Mouse (Mus musculus) hindbrain, embryonic 12.5 days (tissue): ENCODE data around the gene Vapb. TPM values are rescaled to one million over a fixed set of nuclear protein-coding genes. Genes with fewer than 3 reads are reported as not detected.

ENCODE experiments used
- ATAC-seq: fragments of 200-750 bp; cut with Nextera tagmentation; 2 replicates; pipeline ENCODE4 v1.8.0; 2017; ENCODE audit warnings: moderate TSS enrichment; ENCODE audit not compliant: low FRiP score
- H3K27ac ChIP-seq: fragments of 300-500 bp; sonication (generic); 2 replicates; pipeline ENCODE4 v1.5.1; 2016; ENCODE audit warnings: mild to moderate bottlenecking
- H3K27me3 ChIP-seq: fragments of 300-500 bp; sonication (generic); 2 replicates; pipeline ENCODE4 v1.6.1; 2016; ENCODE audit warnings: mild to moderate bottlenecking
- H3K36me3 ChIP-seq: fragments of 300-500 bp; sonication (generic); 2 replicates; pipeline ENCODE4 v1.6.1; 2016; ENCODE audit warnings: mild to moderate bottlenecking
- H3K4me1 ChIP-seq: fragments of 300-500 bp; sonication (generic); 2 replicates; pipeline ENCODE4 v1.6.1; 2016
- H3K4me2 ChIP-seq: fragments of 300-500 bp; sonication (generic); replicated peaks from 2 replicates; pipeline ENCODE4 v1.6.1; 2016; ENCODE audit warnings: mild to moderate bottlenecking
- H3K4me3 ChIP-seq: fragments of 300-500 bp; sonication (generic); 2 replicates; pipeline ENCODE4 v1.5.1; 2016; ENCODE audit warnings: mild to moderate bottlenecking
- H3K9ac ChIP-seq: fragments of 300-500 bp; sonication (generic); 2 replicates; pipeline ENCODE4 v1.6.1; 2016; ENCODE audit warnings: mild to moderate bottlenecking, moderate library complexity
- H3K9me3 ChIP-seq: fragments of 300-500 bp; sonication (generic); replicated peaks from 2 replicates; pipeline ENCODE4 v1.6.1; 2016; ENCODE audit warnings: mild to moderate bottlenecking
- WGBS: fragments of 180-500 bp; shearing (Covaris S2); methylation state at CpG from one replicate; pipeline ENCODE4 v1.1.7; 2016; 5-methylcytosine and 5-hydroxymethylcytosine counted together
- polyA plus RNA-seq: library from polyadenylated mRNA; unstranded; fragments of >200 nt; fragmentation: Nextera tagmentation; extraction: Ambion mirVana; gene quantifications from 2 replicates; pipeline ENCODE4 v1.2.1, GENCODE M21; 2016

Vapb gene
- polyA plus RNA-seq, 1 experiment from 2014 or later: 14.2 TPM

- H3K27ac ChIP-seq: no peak overlapping the region
- H3K27me3 ChIP-seq: no peaks in the 10 kb centered on the region
- H3K36me3 ChIP-seq: no peaks in the 10 kb centered on the region
- peaks cover 21% of the 10 kb centered on the region for H3K4me1 ChIP-seq
- no peak overlapping the region for H3K4me3 ChIP-seq
- H3K9ac ChIP-seq: no peak overlapping the region
- ATAC-seq: no peak
- H3K9me3 ChIP-seq: no peaks in the 10 kb centered on the region
- H3K4me2 ChIP-seq: no peak overlapping the region
- 78% methylated on average over 1 of the region's 1 CpGs for WGBS
These were observed 62.2 kb downstream of the Vapb start for GRCm38 (mm10) chr2:173799513-173799912.

GRCm38 (mm10) chr2:173800566-173800965, 63.3 kb downstream of the Vapb start:
- Histone ChIP-seq H3K27me3 (no peaks in the 10 kb centered on the region), H3K27ac (no peak overlapping the region), H3K4me1 (peaks cover 21% of the 10 kb centered on the region), H3K9ac (no peak overlapping the region), H3K4me2 (no peak overlapping the region), H3K36me3 (no peaks in the 10 kb centered on the region), H3K9me3 (no peaks in the 10 kb centered on the region), H3K4me3 (no peak overlapping the region)
- no peak for ATAC-seq
- 84% methylated on average over 9 of the region's 9 CpGs for WGBS

- H3K4me3 ChIP-seq: no peak overlapping the region
- no peaks in the 10 kb centered on the region for H3K36me3 ChIP-seq
- 0 out of 2 replicates have a peak, but pooled peaks have one; percentile 20 for ATAC-seq
These were observed 64.1 kb downstream of the Vapb start for GRCm38 (mm10) chr2:173801405-173801876.

GRCm38 (mm10) chr2:173802176-173802575, 64.9 kb downstream of the Vapb start:
- H3K4me1 ChIP-seq: peaks cover 10% of the 10 kb centered on the region
- no peaks in the 10 kb centered on the region for H3K36me3 ChIP-seq
- no peak overlapping the region for H3K4me3 ChIP-seq
- H3K9ac ChIP-seq: no peak overlapping the region
- no peak for ATAC-seq
- H3K9me3 ChIP-seq: no peaks in the 10 kb centered on the region
- WGBS: 71% methylated on average over 4 of the region's 4 CpGs
- H3K4me2 ChIP-seq: no peak overlapping the region
- no peaks in the 10 kb centered on the region for H3K27me3 ChIP-seq
- H3K27ac ChIP-seq: no peak overlapping the region

More at GRCm38 (mm10) chr2:173801405-173801876, 64.1 kb downstream of the Vapb start:
- Histone ChIP-seq H3K27me3 (no peaks in the 10 kb centered on the region), H3K9me3 (no peaks in the 10 kb centered on the region), H3K27ac (no peak overlapping the region), H3K9ac (no peak overlapping the region), H3K4me2 (no peak overlapping the region), H3K4me1 (peaks cover 16% of the 10 kb centered on the region)
- 64% methylated on average over 10 of the region's 11 CpGs for WGBS

GRCm38 (mm10) chr2:173802956-173803355, 65.6 kb downstream of the Vapb start:
- no peaks in the 10 kb centered on the region for H3K9me3 ChIP-seq
- no peaks in the 10 kb centered on the region for H3K36me3 ChIP-seq
- no peak overlapping the region for H3K9ac ChIP-seq
- H3K4me1 ChIP-seq: peaks cover 10% of the 10 kb centered on the region
- H3K27ac ChIP-seq: no peak overlapping the region
- H3K4me3 ChIP-seq: no peak overlapping the region
- H3K4me2 ChIP-seq: no peak overlapping the region
- H3K27me3 ChIP-seq: no peaks in the 10 kb centered on the region
- WGBS: 72% methylated on average over 3 of the region's 3 CpGs
- no peak for ATAC-seq

- ATAC-seq: no peak
- no peaks in the 10 kb centered on the region for H3K27me3 ChIP-seq
- WGBS: 88% methylated on average over 11 of the region's 11 CpGs
These were observed 66.5 kb downstream of the Vapb start for GRCm38 (mm10) chr2:173803827-173804226.

GRCm38 (mm10) chr2:173806621-173807020, 69.3 kb downstream of the Vapb start:
- H3K4me2 ChIP-seq: no peak overlapping the region
- no peak overlapping the region for H3K27ac ChIP-seq
- no peaks in the 10 kb centered on the region for H3K27me3 ChIP-seq
- H3K4me3 ChIP-seq: no peak overlapping the region
- H3K9me3 ChIP-seq: no peaks in the 10 kb centered on the region
- no peak overlapping the region for H3K9ac ChIP-seq
- H3K4me1 ChIP-seq: peaks cover 7% of the 10 kb centered on the region
- 80% methylated on average over 7 of the region's 7 CpGs for WGBS
- no peaks in the 10 kb centered on the region for H3K36me3 ChIP-seq
- ATAC-seq: no peak

More at GRCm38 (mm10) chr2:173803827-173804226, 66.5 kb downstream of the Vapb start:
- Histone ChIP-seq H3K9me3 (no peaks in the 10 kb centered on the region), H3K4me1 (peaks cover 10% of the 10 kb centered on the region), H3K27ac (no peak overlapping the region), H3K9ac (no peak overlapping the region), H3K4me2 (no peak overlapping the region), H3K36me3 (no peaks in the 10 kb centered on the region), H3K4me3 (no peak overlapping the region)

- no peaks in the 10 kb centered on the region; the same call in 1 of the 2 replicates for H3K9me3 ChIP-seq
- no peaks in the 10 kb centered on the region for H3K4me1 ChIP-seq
- no peak overlapping the region for H3K4me3 ChIP-seq
- no peak for ATAC-seq
- H3K4me2 ChIP-seq: no peak overlapping the region
- H3K27me3 ChIP-seq: no peaks in the 10 kb centered on the region
- no peak overlapping the region for H3K9ac ChIP-seq
- 85% methylated on average over 7 of the region's 7 CpGs for WGBS
- H3K36me3 ChIP-seq: no peaks in the 10 kb centered on the region
- no peak overlapping the region for H3K27ac ChIP-seq
These were observed 71.6 kb downstream of the Vapb start for GRCm38 (mm10) chr2:173808942-173809341.

GRCm38 (mm10) chr2:173810036-173810850, 72.9 kb downstream of the Vapb start:
- Histone ChIP-seq H3K9ac (no peak overlapping the region), H3K4me1 (no peaks in the 10 kb centered on the region), H3K27me3 (no peaks in the 10 kb centered on the region), H3K36me3 (no peaks in the 10 kb centered on the region), H3K4me3 (no peak overlapping the region), H3K9me3 (no peaks in the 10 kb centered on the region; the same call in 1 of the 2 replicates), H3K4me2 (no peak overlapping the region), H3K27ac (no peak overlapping the region)
- no peak for ATAC-seq
- 82% methylated on average over 15 of the region's 15 CpGs for WGBS

GRCm38 (mm10) chr2:173810851-173811130, 73.5 kb downstream of the Vapb start:
- H3K9ac ChIP-seq: no peak overlapping the region
- ATAC-seq: no peak
- no peak overlapping the region for H3K27ac ChIP-seq

GRCm38 (mm10) chr2:173811850-173812249, 74.5 kb downstream of the Vapb start:
- H3K27ac ChIP-seq: no peak overlapping the region
- H3K4me3 ChIP-seq: no peak overlapping the region
- no peak overlapping the region for H3K9ac ChIP-seq
- ATAC-seq: no peak
- 68% methylated on average over 8 of the region's 8 CpGs for WGBS
- no peak overlapping the region for H3K4me2 ChIP-seq
- H3K4me1 ChIP-seq: no peaks in the 10 kb centered on the region
- no peaks in the 10 kb centered on the region for H3K27me3 ChIP-seq
- H3K36me3 ChIP-seq: no peaks in the 10 kb centered on the region
- H3K9me3 ChIP-seq: no peaks in the 10 kb centered on the region; the same call in 1 of the 2 replicates

More at GRCm38 (mm10) chr2:173810851-173811130, 73.5 kb downstream of the Vapb start:
- H3K27me3 ChIP-seq: no peaks in the 10 kb centered on the region
- no peak overlapping the region for H3K4me3 ChIP-seq
- H3K4me2 ChIP-seq: no peak overlapping the region
- H3K36me3 ChIP-seq: no peaks in the 10 kb centered on the region
- 90% methylated on average over 5 of the region's 5 CpGs for WGBS
- no peaks in the 10 kb centered on the region; the same call in 1 of the 2 replicates for H3K9me3 ChIP-seq
- H3K4me1 ChIP-seq: no peaks in the 10 kb centered on the region

GRCm38 (mm10) chr2:173813071-173813470, 75.8 kb downstream of the Vapb start:
- no peak overlapping the region for H3K4me3 ChIP-seq
- no peak for ATAC-seq
- H3K4me1 ChIP-seq: no peaks in the 10 kb centered on the region
- H3K36me3 ChIP-seq: no peaks in the 10 kb centered on the region
- H3K9ac ChIP-seq: no peak overlapping the region
- 86% methylated on average over 5 of the region's 5 CpGs for WGBS
- no peak overlapping the region for H3K27ac ChIP-seq
- peaks cover 10% of the 10 kb centered on the region for H3K9me3 ChIP-seq
- H3K4me2 ChIP-seq: no peak overlapping the region
- no peaks in the 10 kb centered on the region for H3K27me3 ChIP-seq

GRCm38 (mm10) chr2:173826287-173826686, 89.0 kb downstream of the Vapb start:
- H3K4me2 ChIP-seq: no peak overlapping the region
- no peak for ATAC-seq
- no peaks in the 10 kb centered on the region for H3K36me3 ChIP-seq
- H3K27ac ChIP-seq: no peak overlapping the region
- no peaks in the 10 kb centered on the region for H3K4me1 ChIP-seq
- no peaks in the 10 kb centered on the region for H3K27me3 ChIP-seq
- H3K9ac ChIP-seq: no peak overlapping the region
- H3K4me3 ChIP-seq: no peak overlapping the region
- WGBS: 94% methylated on average over 4 of the region's 4 CpGs
- peaks cover 5% of the 10 kb centered on the region; the same call in 1 of the 2 replicates for H3K9me3 ChIP-seq
